Mouse (Mus musculus): ENCODE measurements at regions not wholly inside any gene's neighbourhood (a gene's known extent, or its start where the extent isn't known, plus 50 kb on each side); places are given as distances from the start of the nearest gene placed in this dataset.

GRCm38 (mm10) chr2:160583506-160583905 is 62.2 kb upstream of the Top1 start:
- in situ Hi-C loops (cut with MboI, MseI), result no loop called here

GRCm38 (mm10) chr2:160584568-160584967 is 61.1 kb upstream of the Top1 start:
- in situ Hi-C loops (cut with MboI, MseI), result no loop called here

DNA sequence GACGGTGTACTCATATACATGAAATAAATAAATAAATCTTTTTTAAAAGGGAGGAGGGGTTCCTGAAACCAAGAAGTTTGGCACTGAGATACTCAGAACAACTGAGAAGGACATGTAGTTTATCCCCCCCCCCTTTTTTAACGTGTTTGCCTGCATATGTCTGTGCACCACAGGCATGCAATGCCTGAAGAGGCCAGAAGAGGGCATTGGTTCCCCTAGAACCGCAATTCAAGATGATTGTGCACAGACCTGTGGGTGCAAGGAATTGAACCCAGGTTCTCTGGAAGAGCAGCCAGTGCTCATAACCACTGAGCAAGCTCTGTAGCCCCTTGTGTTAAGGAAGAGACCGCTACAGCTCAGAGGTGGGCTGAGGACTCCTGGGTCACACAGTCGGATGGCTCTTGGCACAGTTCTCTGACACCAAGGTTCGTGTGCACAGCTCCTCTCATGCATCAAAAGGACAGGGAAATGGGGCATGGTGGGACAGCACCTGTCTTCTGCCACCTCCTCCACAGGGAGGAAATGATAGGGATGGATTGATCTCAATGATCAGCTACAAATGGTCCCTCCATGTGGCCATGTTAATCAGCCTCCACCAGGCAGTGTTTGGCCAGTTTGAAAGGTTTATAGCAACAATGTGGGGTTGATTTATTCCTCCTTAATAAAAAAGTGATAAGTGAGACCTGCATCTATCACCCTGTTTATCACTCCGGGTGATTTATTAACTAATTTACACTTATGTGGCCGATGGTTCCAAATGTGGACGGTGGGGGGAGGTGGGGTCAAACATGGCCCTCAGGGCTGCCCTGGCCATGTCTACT is 58.5 kb upstream of the Top1 start:
- in situ Hi-C loops (cut with MboI, MseI), result no loop called here

DNA sequence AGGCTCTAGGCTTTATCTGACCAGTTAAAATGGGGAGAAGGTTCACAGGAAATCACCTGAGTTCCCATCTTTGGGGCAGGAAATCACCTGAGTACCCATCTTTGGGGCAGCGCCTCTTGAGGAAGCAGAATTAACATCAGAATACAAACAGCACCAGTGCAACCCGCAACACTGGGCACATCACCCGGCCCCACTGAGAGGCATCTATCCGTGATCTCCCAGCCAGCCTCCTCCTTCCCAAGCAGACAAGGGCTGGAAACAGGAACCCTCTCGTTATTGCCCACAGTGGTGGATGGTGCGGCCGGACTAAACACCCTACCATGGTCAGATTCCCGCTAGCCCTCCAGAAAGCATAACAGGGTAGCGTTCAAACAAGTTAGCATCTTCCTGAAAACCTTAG is 57.3 kb upstream of the Top1 start:
- in situ Hi-C loops (cut with MboI, MseI), result no loop called here

- in situ Hi-C loops (cut with MboI, MseI), result no loop called here
These were observed 55.3 kb upstream of the Top1 start for GRCm38 (mm10) chr2:160590209-160590910.

DNA sequence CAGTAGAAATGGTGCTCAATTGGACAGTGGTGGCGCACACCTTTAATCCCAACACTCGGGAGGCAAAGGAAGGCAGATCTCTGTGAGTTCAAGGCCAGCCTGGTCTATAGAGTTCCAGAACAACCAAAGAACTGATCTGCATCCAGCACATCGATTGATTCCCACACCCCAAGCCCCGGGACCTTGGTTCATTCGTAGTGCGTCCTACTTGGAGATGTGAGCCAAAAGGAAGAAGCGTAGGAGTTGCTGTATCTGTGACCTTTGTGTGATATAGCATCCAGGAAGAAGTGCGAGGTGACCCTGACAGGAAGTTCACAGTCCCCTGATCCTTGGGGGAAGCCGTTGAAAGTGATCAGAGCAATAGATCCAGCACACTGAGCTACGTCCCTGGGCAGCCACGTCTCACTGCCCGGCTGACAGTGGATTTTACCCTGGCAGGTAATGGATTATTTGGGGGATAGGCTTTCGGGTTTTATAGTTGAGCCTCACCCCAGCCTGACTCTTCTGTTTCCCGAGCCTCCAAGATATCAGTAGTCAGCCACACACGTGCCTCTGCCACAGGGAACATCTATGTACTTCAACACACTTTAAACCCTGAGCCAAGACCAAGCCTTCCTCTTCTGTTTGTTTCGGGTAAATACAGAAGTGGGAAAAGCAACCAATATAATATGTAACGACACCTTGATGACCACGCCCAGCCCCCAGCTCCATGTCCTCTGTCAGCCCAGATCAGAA is 54.1 kb upstream of the Top1 start:
- in situ Hi-C loops (cut with MboI, MseI), result no loop called here

- in situ Hi-C loops (cut with MboI, MseI), result no loop called here
These were observed 52.7 kb upstream of the Top1 start for GRCm38 (mm10) chr2:160593035-160593434.
